Mouse (Mus musculus) myocyte (in vitro differentiated cells): ENCODE measurements around the gene Timm23.
"Not testable (repeated sequence)": the region's sequence is repeated elsewhere in the genome, so short reads cannot be mapped to it uniquely, and the experiment has no call there.

Source experiments
- E2F4 ChIP-seq: IDR thresholded peaks from one replicate; pipeline ENCODE4 v1.6.1; 2011; ENCODE audit warnings: mild to moderate bottlenecking, control low read depth, moderate library complexity; ENCODE audit not compliant: insufficient read depth
- MYOD1 ChIP-seq, 3 experiments: IDR thresholded peaks; one replicate each; pipeline ENCODE4 v1.6.1; 2011; ENCODE audit warnings: control low read depth in 2 of 3, low read depth in 2 of 3, mild to moderate bottlenecking in 2 of 3, moderate library complexity in 1 of 3; ENCODE audit not compliant: insufficient read length in 2 of 3, control insufficient read depth in 1 of 3
- POLR2A ChIP-seq: IDR thresholded peaks from one replicate; pipeline ENCODE4 v1.6.1; 2011; ENCODE audit warnings: low read depth, mild to moderate bottlenecking, control low read depth, moderate library complexity; ENCODE audit not compliant: insufficient read length

- TF ChIP-seq POLR2A; MYOD1 (IDR thresholded peaks at IDR 0.05; ENCODE audit: control insufficient read depth in 1 of 3, insufficient read length in 2 of 3, low read depth in 2 of 3); E2F4: not testable (repeated sequence)
Measured at GRCm38 (mm10) chr14:32176590-32176989, 25.1 kb downstream of the Timm23 start.
